Comparison of ENCODE assay signal across 14 mouse cellular contexts in the genomic region with DNA sequence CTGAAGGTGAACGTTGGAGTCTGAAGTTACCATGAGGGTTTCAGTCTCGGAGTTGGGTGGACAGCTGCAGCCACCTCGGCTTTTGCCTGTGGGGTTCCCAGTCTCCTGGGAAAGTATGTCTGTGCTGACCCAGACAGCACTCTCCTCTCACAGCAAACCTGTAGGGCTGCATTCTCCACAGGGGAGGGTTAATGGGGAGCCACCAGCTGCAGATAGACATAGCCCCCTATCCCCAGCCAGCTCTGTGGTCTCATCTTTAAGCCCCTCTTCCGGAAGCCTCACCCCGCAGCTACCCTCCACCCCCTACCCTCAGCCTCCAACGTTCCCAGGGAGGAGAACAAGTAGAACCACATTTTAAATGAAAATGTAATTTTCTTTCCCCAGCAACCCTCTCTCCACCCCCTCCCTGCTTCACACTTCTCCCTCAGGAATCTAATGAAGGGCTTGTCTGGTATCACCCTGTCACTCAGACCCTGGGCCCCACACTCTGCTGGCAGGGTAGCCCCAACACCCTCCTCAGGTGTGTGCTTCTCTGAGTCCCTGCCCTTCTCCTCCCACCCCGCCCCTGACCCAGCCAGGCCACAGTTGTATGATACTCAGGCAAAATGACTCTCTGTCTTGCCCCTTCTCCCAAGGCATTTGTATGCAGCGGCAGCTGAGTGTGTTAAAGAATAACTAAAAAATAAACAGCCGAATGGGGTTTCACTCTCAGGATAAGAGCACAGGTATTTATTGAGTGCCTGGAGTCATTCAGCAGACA. TPM values are rescaled to one million over a fixed set of nuclear protein-coding genes. Genes with fewer than 3 reads are reported as not detected.
DNase-seq lines count a peak whose midpoint lies in the region; ATAC-seq and TF ChIP-seq lines count a peak whose summit lies in the region.
"Had no signal": no experiment of that assay in that cellular context is flagged by ENCODE, and none has a peak within 500 bp of the region (broad histone marks: within the 10 kb centered on the region; RNA-seq: fewer than 3 reads in every experiment).

No protein-coding gene starts in this region.

- no peak for TF ChIP-seq CTCF in stomach, postnatal 0 days (IDR thresholded peaks at IDR 0.05; ENCODE audit: low read depth)

- H3K9me3 ChIP-seq in lung, embryonic 15.5 days, result no peaks in the 10 kb centered on the region
- H3K9me3 ChIP-seq in intestine, embryonic 15.5 days, result no peaks in the 10 kb centered on the region
- no peaks in the 10 kb centered on the region for H3K9me3 ChIP-seq in stomach, postnatal 0 days (ENCODE audit: control insufficient read depth, low read length)
- H3K9me3 ChIP-seq in hindbrain, embryonic 13.5 days, result no peaks in the 10 kb centered on the region
- H3K9me3 ChIP-seq: neural tube, embryonic 13.5 days had no signal

- WGBS in lung, embryonic 15.5 days, result 39% methylated on average over 9 of the region's 9 CpGs
- 38% methylated on average over 9 of the region's 9 CpGs for WGBS in intestine, embryonic 15.5 days
- 40% methylated on average over 9 of the region's 9 CpGs for WGBS in stomach, postnatal 0 days
- 64% methylated on average over 9 of the region's 9 CpGs for WGBS in hindbrain, embryonic 13.5 days

- no peaks in the 10 kb centered on the region for H3K27me3 ChIP-seq in lung, embryonic 15.5 days
- H3K27me3 ChIP-seq in intestine, embryonic 15.5 days (replicated peaks), result no peaks in the 10 kb centered on the region
- no peaks in the 10 kb centered on the region for H3K27me3 ChIP-seq in stomach, postnatal 0 days (ENCODE audit: control insufficient read depth, insufficient read depth, low read length)
- peaks cover 27% of the 10 kb centered on the region for H3K27me3 ChIP-seq in hindbrain, embryonic 13.5 days

- peaks cover 12% of the 10 kb centered on the region; the same call in 1 of the 2 replicates for H3K4me1 ChIP-seq in lung, embryonic 15.5 days
- 0 out of 2 replicates have a peak, but pooled peaks cover 7% of the 10 kb centered on the region for H3K4me1 ChIP-seq in intestine, embryonic 15.5 days (replicated peaks)
- no peaks in the 10 kb centered on the region for H3K4me1 ChIP-seq in stomach, postnatal 0 days (replicated peaks; ENCODE audit: control insufficient read depth, insufficient read depth)
- H3K4me1 ChIP-seq in hindbrain, embryonic 13.5 days (replicated peaks), result no peaks in the 10 kb centered on the region

- H3K4me3 ChIP-seq in lung, embryonic 15.5 days, result no peak overlapping the region
- H3K4me3 ChIP-seq in intestine, embryonic 15.5 days (replicated peaks), result no peak overlapping the region
- no peak overlapping the region for H3K4me3 ChIP-seq in stomach, postnatal 0 days (ENCODE audit: low read depth, low read length)
- H3K4me3 ChIP-seq in hindbrain, embryonic 13.5 days, result no peak overlapping the region
- H3K4me3 ChIP-seq: neural tube, embryonic 13.5 days had no signal

- no peak for DNase-seq in lung, adult 18-20 months
- DNase-seq in kidney, postnatal 10 days, result peak; percentile 49
- DNase-seq in stomach, postnatal 0 days (ENCODE audit: low spot score), result no peak
- no peak for DNase-seq in ovary, postnatal 14 days (ENCODE audit: low spot score)
- DNase-seq: cerebellum, adult 11 months; liver, postnatal 0 days; midbrain, embryonic 14.5 days; retina, postnatal 1 day; thymus, postnatal 14 days had no signal

- no peak for TF ChIP-seq EP300 in stomach, postnatal 0 days (optimal IDR thresholded peaks at IDR 0.05)

- peak overlapping the region; percentile 93 for H3K27ac ChIP-seq in lung, embryonic 15.5 days
- peak overlapping the region; percentile 70 for H3K27ac ChIP-seq in intestine, embryonic 15.5 days
- no peak overlapping the region for H3K27ac ChIP-seq in stomach, postnatal 0 days (replicated peaks)
- no peak overlapping the region for H3K27ac ChIP-seq in hindbrain, embryonic 13.5 days
- H3K27ac ChIP-seq: neural tube, embryonic 13.5 days had no signal

- ATAC-seq in lung, embryonic 15.5 days (ENCODE audit: borderline replicate concordance, extremely low read depth, low FRiP score, low TSS enrichment), result peak; percentile 95
- peak; percentile 97 for ATAC-seq in intestine, embryonic 15.5 days
- ATAC-seq in stomach, postnatal 0 days (ENCODE audit: low FRiP score, low TSS enrichment), result peak; percentile 47; the same call in 1 of the 2 replicates
- no peak for ATAC-seq in hindbrain, embryonic 13.5 days (ENCODE audit: low FRiP score)
- ATAC-seq: liver, postnatal 0 days had no signal

- H3K9ac ChIP-seq in lung, embryonic 15.5 days, result no peak overlapping the region
- H3K9ac ChIP-seq in intestine, embryonic 15.5 days, result no peak overlapping the region
- no peak overlapping the region for H3K9ac ChIP-seq in stomach, postnatal 0 days (ENCODE audit: low read length)
- no peak overlapping the region for H3K9ac ChIP-seq in hindbrain, embryonic 13.5 days
- H3K9ac ChIP-seq: liver, postnatal 0 days; neural tube, embryonic 13.5 days had no signal

- H3K36me3 ChIP-seq in lung, embryonic 15.5 days, result no peaks in the 10 kb centered on the region
- H3K36me3 ChIP-seq in intestine, embryonic 15.5 days, result no peaks in the 10 kb centered on the region
- no peaks in the 10 kb centered on the region for H3K36me3 ChIP-seq in stomach, postnatal 0 days (ENCODE audit: control insufficient read depth, insufficient read depth, low read length)
- no peaks in the 10 kb centered on the region for H3K36me3 ChIP-seq in hindbrain, embryonic 13.5 days
- H3K36me3 ChIP-seq: neural tube, embryonic 13.5 days had no signal

- peak overlapping the region; percentile 25; the same call in 1 of the 2 replicates for H3K4me2 ChIP-seq in lung, embryonic 15.5 days
- 0 out of 2 replicates have a peak overlapping the region, but pooled peaks have one; percentile 1 for H3K4me2 ChIP-seq in intestine, embryonic 15.5 days (replicated peaks)
- H3K4me2 ChIP-seq in stomach, postnatal 0 days (replicated peaks; ENCODE audit: low read depth), result no peak overlapping the region
- no peak overlapping the region for H3K4me2 ChIP-seq in hindbrain, embryonic 13.5 days
- H3K4me2 ChIP-seq: heart, embryonic 11.5 days; neural tube, embryonic 13.5 days had no signal

RNA-seq across cellular contexts. Expression of gene Abca4, which starts 14.4 kb away (rescaled TPM):
- 1.3 and 1.5 TPM in 2 replicates for polyA plus RNA-seq in lung, embryonic 15.5 days (2015; fragmentation: Nextera tagmentation; extraction: Ambion mirVana)
- 0.86 and 1.1 TPM in 2 replicates for polyA plus RNA-seq in intestine, embryonic 15.5 days (2015; fragmentation: Nextera tagmentation; extraction: Ambion mirVana)
- polyA plus RNA-seq in stomach, postnatal 0 days (2015; fragmentation: Nextera tagmentation; extraction: Ambion mirVana), result 0.44 and 0.46 TPM in 2 replicates
- 2.1 and 3.1 TPM in 2 replicates for polyA plus RNA-seq in hindbrain, embryonic 13.5 days (2015; fragmentation: Nextera tagmentation; extraction: Ambion mirVana)

Comparison
In these comparisons a context has a peak if more than half of its experiments do, and no peak if none do; other contexts are left out.
1. H3K27ac ChIP-seq: peak in lung, embryonic 15.5 days (single experiment) and intestine, embryonic 15.5 days (single experiment); none in stomach, postnatal 0 days (single experiment) and hindbrain, embryonic 13.5 days (single experiment).
2. H3K4me2 ChIP-seq: peak in lung, embryonic 15.5 days (single experiment) and intestine, embryonic 15.5 days (single experiment); none in stomach, postnatal 0 days (single experiment) and hindbrain, embryonic 13.5 days (single experiment).